13 mouse cellular contexts compared by ENCODE assay signal in the genomic region with DNA sequence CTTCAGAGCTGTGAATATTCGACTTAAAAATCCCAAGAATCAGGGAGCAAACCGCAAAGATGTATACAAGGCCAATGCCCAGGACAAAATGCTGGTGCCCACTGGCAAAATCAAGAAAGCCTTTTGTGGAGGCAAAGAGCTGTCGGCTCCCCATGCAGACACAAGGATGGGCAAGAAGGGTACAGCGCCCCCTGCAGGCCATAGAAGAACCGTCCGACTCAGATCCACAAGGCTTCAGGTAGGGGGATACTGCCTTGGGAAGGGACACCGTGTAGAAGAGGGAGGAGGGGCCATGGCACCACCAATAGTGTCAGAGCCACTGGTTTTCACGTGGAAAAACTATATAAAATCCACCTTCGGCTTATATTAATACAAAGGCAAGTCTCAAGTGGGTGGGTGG.
DNase-seq lines count a peak whose midpoint lies in the region; ATAC-seq and TF ChIP-seq lines count a peak whose summit lies in the region.
"Had no signal": no experiment of that assay in that cellular context is flagged by ENCODE, and none has a peak within 500 bp of the region (broad histone marks: within the 10 kb centered on the region; RNA-seq: fewer than 3 reads in every experiment).

No protein-coding gene starts in this region.

- DNase-seq in embryo, embryonic 10 days (ENCODE audit: low spot score), result peak; percentile 41
- DNase-seq in embryo, embryonic 11 days, result no peak
- DNase-seq in left cerebral cortex, adult 2 months (ENCODE audit: extremely low spot score in 1 of 2, low spot score in 2 of 2), result peak; percentile 17 to 33
- DNase-seq in left cerebral cortex, adult 8-10 months (ENCODE audit: low spot score in 2 of 2), result no peak
- DNase-seq in embryonic facial prominence, embryonic 10.5 days (ENCODE audit: low spot score), result peak; percentile 16
- DNase-seq in T-cell, adult 2 months (ENCODE audit: low spot score), result no peak
- no peak for DNase-seq in lung, postnatal 0 days (ENCODE audit: low spot score)
- DNase-seq: cerebellum, adult 11-12 months; liver, embryonic 13.5 days had no signal

- H3K9me3 ChIP-seq in ES-Bruce4 (replicated peaks; ENCODE audit: control insufficient read depth, insufficient read depth, low read length, poor library complexity, severe bottlenecking), result no peaks in the 10 kb centered on the region
- H3K9me3 ChIP-seq in embryonic facial prominence, embryonic 10.5 days, result no peaks in the 10 kb centered on the region
- H3K9me3 ChIP-seq in lung, postnatal 0 days (ENCODE audit: low read length), result no peaks in the 10 kb centered on the region
- H3K9me3 ChIP-seq: heart, embryonic 13.5 days; liver, embryonic 13.5 days had no signal

- no peak overlapping the region for H3K9ac ChIP-seq in ES-Bruce4 (ENCODE audit: low read depth, poor library complexity, severe bottlenecking)
- H3K9ac ChIP-seq in lung, postnatal 0 days (replicated peaks; ENCODE audit: low read depth), result no peak overlapping the region
- H3K9ac ChIP-seq: heart, embryonic 13.5 days; liver, embryonic 13.5 days had no signal

- intact Hi-C loops in left cerebral cortex, adult 2 months (cut with DNase I), result loop anchor here (5.0 kb wide), 1 partner anchor 297 kb away; no protein-coding TSS in a partner anchor

- H3K4me3 ChIP-seq in left cerebral cortex, adult 2 months, result no peak overlapping the region
- no peak overlapping the region for H3K4me3 ChIP-seq in ES-Bruce4 (ENCODE audit: low read depth, low read length)
- H3K4me3 ChIP-seq in embryonic facial prominence, embryonic 10.5 days, result no peak overlapping the region
- no peak overlapping the region for H3K4me3 ChIP-seq in lung, postnatal 0 days (ENCODE audit: low read depth, low read length)
- H3K4me3 ChIP-seq: heart, embryonic 13.5 days; liver, embryonic 13.5 days; megakaryocyte, embryonic 14.5 days had no signal

- WGBS in embryonic facial prominence, embryonic 10.5 days, result 42% methylated on average over 9 of the region's 9 CpGs
- 42% methylated on average over 9 of the region's 9 CpGs for WGBS in lung, postnatal 0 days

- TF ChIP-seq CTCF in left cerebral cortex, adult 2 months (IDR thresholded peaks at IDR 0.05), result peak; percentile 51
- TF ChIP-seq CTCF in ES-Bruce4 (IDR thresholded peaks at IDR 0.05; ENCODE audit: low read depth, low read length), result peak; percentile 58
- no peak for TF ChIP-seq CTCF in lung, postnatal 0 days (IDR thresholded peaks at IDR 0.05)

- H3K27ac ChIP-seq in left cerebral cortex, adult 2 months, result no peak overlapping the region
- no peak overlapping the region for H3K27ac ChIP-seq in ES-Bruce4 (ENCODE audit: insufficient read depth, low read length)
- H3K27ac ChIP-seq in embryonic facial prominence, embryonic 10.5 days (replicated peaks), result no peak overlapping the region
- no peak overlapping the region for H3K27ac ChIP-seq in lung, postnatal 0 days (ENCODE audit: low read length)
- H3K27ac ChIP-seq: heart, embryonic 13.5 days; liver, embryonic 13.5 days had no signal

- no peak for TF ChIP-seq POLR2A in ES-Bruce4 (IDR thresholded peaks at IDR 0.05; ENCODE audit: insufficient read depth, low read length)

- no peaks in the 10 kb centered on the region for H3K27me3 ChIP-seq in ES-Bruce4 (ENCODE audit: control insufficient read depth, insufficient read depth, low read length, poor library complexity, severe bottlenecking)
- H3K27me3 ChIP-seq in embryonic facial prominence, embryonic 10.5 days (replicated peaks; ENCODE audit: low read depth, poor library complexity, severe bottlenecking), result no peaks in the 10 kb centered on the region
- no peaks in the 10 kb centered on the region for H3K27me3 ChIP-seq in lung, postnatal 0 days (replicated peaks; ENCODE audit: insufficient read depth, low read length)
- H3K27me3 ChIP-seq: heart, embryonic 13.5 days; liver, embryonic 13.5 days; megakaryocyte, embryonic 14.5 days had no signal

- H3K4me2 ChIP-seq in lung, postnatal 0 days (replicated peaks; ENCODE audit: low read depth, low read length), result no peak overlapping the region
- H3K4me2 ChIP-seq: heart, embryonic 13.5 days; liver, embryonic 13.5 days had no signal

- no peak for ATAC-seq in lung, postnatal 0 days
- ATAC-seq: inflammation-experienced regulatory T-cells, adult 6 months had no signal

- H3K36me3 ChIP-seq in ES-Bruce4 (ENCODE audit: control insufficient read depth, insufficient read depth, low read length, poor library complexity, severe bottlenecking), result no peaks in the 10 kb centered on the region
- no peaks in the 10 kb centered on the region for H3K36me3 ChIP-seq in embryonic facial prominence, embryonic 10.5 days (replicated peaks)
- H3K36me3 ChIP-seq in lung, postnatal 0 days (ENCODE audit: insufficient read depth, low read length), result no peaks in the 10 kb centered on the region
- H3K36me3 ChIP-seq: heart, embryonic 13.5 days; liver, embryonic 13.5 days had no signal

- no peaks in the 10 kb centered on the region for H3K4me1 ChIP-seq in ES-Bruce4 (ENCODE audit: control insufficient read depth, insufficient read depth, low read length)
- H3K4me1 ChIP-seq in embryonic facial prominence, embryonic 10.5 days, result no peaks in the 10 kb centered on the region
- H3K4me1 ChIP-seq in lung, postnatal 0 days (ENCODE audit: insufficient read depth, low read depth, low read length), result no peaks in the 10 kb centered on the region
- H3K4me1 ChIP-seq: heart, embryonic 13.5 days; liver, embryonic 13.5 days; megakaryocyte, embryonic 14.5 days had no signal

- TF ChIP-seq EP300 in ES-Bruce4 (IDR thresholded peaks at IDR 0.05; ENCODE audit: insufficient read depth, low read depth, low read length), result no peak
- TF ChIP-seq EP300 in lung, postnatal 0 days (IDR thresholded peaks at IDR 0.05), result no peak

Comparison
In these comparisons a context has a peak if more than half of its experiments do, and no peak if none do; other contexts are left out.
1. DNase-seq: peak in embryo, embryonic 10 days (single experiment), left cerebral cortex, adult 2 months (2 of 2) and embryonic facial prominence, embryonic 10.5 days (single experiment); none in embryo, embryonic 11 days (single experiment), left cerebral cortex, adult 8-10 months (0 of 2), T-cell, adult 2 months (single experiment) and lung, postnatal 0 days (single experiment).